ENCODE assay signal across 25 mouse cellular contexts in the genomic region with DNA sequence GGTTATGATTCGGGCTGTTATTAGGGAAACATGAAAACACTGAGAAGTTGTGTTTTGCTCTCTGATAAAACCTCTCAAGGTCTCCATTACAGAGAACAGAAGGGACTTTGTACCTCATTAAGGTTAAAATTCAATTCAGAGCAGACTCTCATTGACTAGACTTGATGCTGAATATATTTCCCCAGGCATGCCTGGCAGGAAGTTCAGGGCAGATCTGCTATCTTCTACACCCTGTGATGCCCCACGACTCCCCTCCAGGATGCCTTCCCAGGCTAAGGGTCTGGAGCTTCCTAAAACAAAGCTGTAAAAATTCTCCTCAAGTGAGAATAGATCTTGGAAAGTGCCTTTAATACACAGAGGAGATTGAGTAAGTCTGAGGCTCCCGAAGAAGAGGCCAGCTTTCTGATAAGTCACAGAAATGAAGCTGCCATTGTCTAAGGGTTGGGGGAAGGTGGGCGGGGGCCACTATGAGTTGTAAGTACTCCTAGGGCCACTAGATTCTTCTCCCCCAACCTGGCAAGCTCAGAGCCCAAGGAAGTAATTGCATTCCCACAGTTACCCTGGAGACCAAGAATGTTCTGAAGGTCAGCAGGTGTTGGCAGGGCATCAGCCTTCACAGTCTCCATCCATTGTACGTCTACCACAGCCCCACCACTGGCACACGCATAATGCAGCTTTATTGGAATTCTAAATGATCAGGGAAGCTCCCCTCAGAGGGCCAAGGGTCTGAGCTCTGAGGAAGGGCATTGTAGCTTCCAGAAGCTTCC.
DNase-seq lines count a peak whose midpoint lies in the region; ATAC-seq and TF ChIP-seq lines count a peak whose summit lies in the region.
"Had no signal": no experiment of that assay in that cellular context is flagged by ENCODE, and none has a peak within 500 bp of the region (broad histone marks: within the 10 kb centered on the region; RNA-seq: fewer than 3 reads in every experiment).

No protein-coding gene starts in this region.

- intact Hi-C loops in heart, adult 2 months (cut with DNase I), result no loop called here

- H3K4me2 ChIP-seq in midbrain, embryonic 11.5 days, result no peak overlapping the region
- no peak overlapping the region for H3K4me2 ChIP-seq in midbrain, embryonic 14.5 days (ENCODE audit: low read length)
- H3K4me2 ChIP-seq: heart, embryonic 11.5 days; hindbrain, embryonic 13.5 days; limb, embryonic 15.5 days; liver, embryonic 13.5 days had no signal

- no peak for TF ChIP-seq EP300 in heart, adult 2 months (IDR thresholded peaks at IDR 0.05; ENCODE audit: insufficient read depth, low read depth, low read length)

- no peak for TF ChIP-seq POLR2A in cerebellum, adult 2 months (IDR thresholded peaks at IDR 0.05; ENCODE audit: borderline replicate concordance, insufficient read depth, low read length)
- TF ChIP-seq POLR2A in heart, adult 2 months (IDR thresholded peaks at IDR 0.05; ENCODE audit: insufficient read depth, low read depth, low read length), result no peak

- H3K79me2 ChIP-seq in heart, adult 2 months (replicated peaks; ENCODE audit: control insufficient read depth, insufficient read depth, low read length), result no peaks in the 10 kb centered on the region

- no peak for TF ChIP-seq CTCF in cerebellum, adult 2 months (IDR thresholded peaks at IDR 0.05; ENCODE audit: borderline replicate concordance, insufficient read depth, low read depth, low read length)
- no peak for TF ChIP-seq CTCF in heart, adult 2 months (IDR thresholded peaks at IDR 0.05)

- H3K27ac ChIP-seq in midbrain, embryonic 11.5 days (ENCODE audit: low read depth, low read length), result no peak overlapping the region
- no peak overlapping the region for H3K27ac ChIP-seq in midbrain, embryonic 14.5 days (replicated peaks; ENCODE audit: low read depth, low read length)
- no peak overlapping the region for H3K27ac ChIP-seq in cerebellum, adult 2 months (ENCODE audit: insufficient read depth, low read length)
- H3K27ac ChIP-seq in heart, adult 2 months, result no peak overlapping the region
- H3K27ac ChIP-seq: hindbrain, embryonic 13.5 days; limb, embryonic 10.5 days; limb, embryonic 15.5 days; liver, embryonic 13.5 days had no signal

- H3K9me3 ChIP-seq in midbrain, embryonic 11.5 days (ENCODE audit: control insufficient read depth, low read length), result no peaks in the 10 kb centered on the region
- no peaks in the 10 kb centered on the region for H3K9me3 ChIP-seq in midbrain, embryonic 14.5 days (ENCODE audit: control insufficient read depth, low read length)
- H3K9me3 ChIP-seq: G1E; hindbrain, embryonic 13.5 days; limb, embryonic 10.5 days; limb, embryonic 15.5 days; liver, embryonic 13.5 days had no signal

- DNase-seq in midbrain, embryonic 11.5 days (ENCODE audit: low spot score, missing footprints), result peak; percentile 53
- no peak for DNase-seq in midbrain, embryonic 14.5 days
- DNase-seq in kidney, adult 8-10 months, result peak; percentile 71 to 74
- DNase-seq in kidney, postnatal 10 days, result peak; percentile 40
- no peak for DNase-seq in gastrocnemius, adult 18-20 months (ENCODE audit: low spot score)
- DNase-seq in cerebellum, adult 2 months, result no peak
- no peak for DNase-seq in right cerebral cortex, postnatal 36 days (ENCODE audit: low spot score in 2 of 2)
- DNase-seq in heart, adult 2 months, result no peak
- DNase-seq: adrenal gland, postnatal 14 days; cerebellum, adult 11 months; cerebellum, adult 9-11 months; gastrocnemius, postnatal 14 days; heart, postnatal 4 days; liver, embryonic 13.5 days; lung, adult 2 months; lung, postnatal 14 days; right cerebral cortex, postnatal 4 days had no signal

- no peaks in the 10 kb centered on the region for H3K27me3 ChIP-seq in midbrain, embryonic 11.5 days (ENCODE audit: control insufficient read depth, insufficient read depth, low read length)
- no peaks in the 10 kb centered on the region for H3K27me3 ChIP-seq in midbrain, embryonic 14.5 days (ENCODE audit: control insufficient read depth, insufficient read depth, low read length)
- no peaks in the 10 kb centered on the region for H3K27me3 ChIP-seq in cerebellum, adult 2 months (ENCODE audit: control insufficient read depth, insufficient read depth, low read length)
- no peaks in the 10 kb centered on the region for H3K27me3 ChIP-seq in heart, adult 2 months (ENCODE audit: control insufficient read depth, insufficient read depth, low read length)
- H3K27me3 ChIP-seq: hindbrain, embryonic 13.5 days; liver, embryonic 13.5 days had no signal

- H3K4me1 ChIP-seq in midbrain, embryonic 11.5 days (ENCODE audit: control insufficient read depth, insufficient read depth, low read length), result no peaks in the 10 kb centered on the region
- no peaks in the 10 kb centered on the region for H3K4me1 ChIP-seq in midbrain, embryonic 14.5 days (ENCODE audit: control insufficient read depth, insufficient read depth, low read length)
- peaks cover 9% of the 10 kb centered on the region for H3K4me1 ChIP-seq in cerebellum, adult 2 months (ENCODE audit: control insufficient read depth, insufficient read depth, low read length)
- no peaks in the 10 kb centered on the region for H3K4me1 ChIP-seq in heart, adult 2 months (ENCODE audit: control insufficient read depth, insufficient read depth, low read length)
- H3K4me1 ChIP-seq: liver, embryonic 13.5 days had no signal

- WGBS in midbrain, embryonic 11.5 days, result 74% methylated on average over 6 of the region's 6 CpGs
- WGBS in midbrain, embryonic 14.5 days, result 65% methylated on average over 6 of the region's 6 CpGs
- 88% methylated on average over 6 of the region's 6 CpGs for WGBS in cerebellum, adult 2 months
- 69% methylated on average over 6 of the region's 6 CpGs for WGBS in heart, adult 2 months

- no peaks in the 10 kb centered on the region for H3K36me3 ChIP-seq in midbrain, embryonic 11.5 days (ENCODE audit: control insufficient read depth, insufficient read depth, low read length)
- no peaks in the 10 kb centered on the region for H3K36me3 ChIP-seq in midbrain, embryonic 14.5 days (ENCODE audit: control insufficient read depth, insufficient read depth, low read length)
- H3K36me3 ChIP-seq in heart, adult 2 months (ENCODE audit: control insufficient read depth, insufficient read depth, low read length), result no peaks in the 10 kb centered on the region
- H3K36me3 ChIP-seq: G1E; hindbrain, embryonic 13.5 days; limb, embryonic 10.5 days; limb, embryonic 15.5 days; liver, embryonic 13.5 days had no signal

- no peak for ATAC-seq in midbrain, embryonic 11.5 days (ENCODE audit: low FRiP score)
- ATAC-seq in midbrain, embryonic 14.5 days (ENCODE audit: low FRiP score, low TSS enrichment), result no peak
- ATAC-seq: midbrain, embryonic 16.5 days; Patski had no signal

- no peak overlapping the region for H3K4me3 ChIP-seq in midbrain, embryonic 11.5 days (ENCODE audit: low read depth, low read length)
- H3K4me3 ChIP-seq in midbrain, embryonic 14.5 days (replicated peaks; ENCODE audit: low read depth, low read length), result no peak overlapping the region
- H3K4me3 ChIP-seq in cerebellum, adult 2 months (replicated peaks; ENCODE audit: insufficient read depth, low read depth, low read length), result no peak overlapping the region
- H3K4me3 ChIP-seq in heart, adult 2 months, result no peak overlapping the region
- H3K4me3 ChIP-seq: erythroblast, embryonic 14.5 days; hindbrain, embryonic 13.5 days; limb, embryonic 10.5 days; limb, embryonic 15.5 days; liver, embryonic 13.5 days had no signal

- H3K9ac ChIP-seq in midbrain, embryonic 11.5 days (ENCODE audit: low read length), result no peak overlapping the region
- H3K9ac ChIP-seq in midbrain, embryonic 14.5 days (replicated peaks; ENCODE audit: low read length), result no peak overlapping the region
- no peak overlapping the region for H3K9ac ChIP-seq in heart, adult 2 months (ENCODE audit: low read depth, low read length)
- H3K9ac ChIP-seq: hindbrain, embryonic 13.5 days; limb, embryonic 15.5 days; liver, embryonic 13.5 days had no signal

Comparison
In these comparisons a context has a peak if more than half of its experiments do, and no peak if none do; other contexts are left out.
1. DNase-seq: peak in midbrain, embryonic 11.5 days (single experiment), kidney, adult 8-10 months (2 of 2) and kidney, postnatal 10 days (single experiment); none in midbrain, embryonic 14.5 days (single experiment), gastrocnemius, adult 18-20 months (single experiment), cerebellum, adult 2 months (0 of 2), right cerebral cortex, postnatal 36 days (0 of 2) and heart, adult 2 months (0 of 2).